Mouse (Mus musculus): ENCODE measurements around the gene Syt3.

Gene Syt3

GRCm38 (mm10) chr7:44446070-44446855, 62.4 kb downstream of the Syt3 start:
- no peak for DNase-seq
